Mouse (Mus musculus): ENCODE results near the gene Mpdu1. TPM values are rescaled to one million over a fixed set of nuclear protein-coding genes. Genes with fewer than 3 reads are reported as not detected.
A peak's percentile ranks its signal among the peaks of the same experiment; 100 is the strongest.

Mpdu1 gene
- total and polyA plus RNA-seq, 3 experiments: 110 to 210 (median 210) TPM

DNA sequence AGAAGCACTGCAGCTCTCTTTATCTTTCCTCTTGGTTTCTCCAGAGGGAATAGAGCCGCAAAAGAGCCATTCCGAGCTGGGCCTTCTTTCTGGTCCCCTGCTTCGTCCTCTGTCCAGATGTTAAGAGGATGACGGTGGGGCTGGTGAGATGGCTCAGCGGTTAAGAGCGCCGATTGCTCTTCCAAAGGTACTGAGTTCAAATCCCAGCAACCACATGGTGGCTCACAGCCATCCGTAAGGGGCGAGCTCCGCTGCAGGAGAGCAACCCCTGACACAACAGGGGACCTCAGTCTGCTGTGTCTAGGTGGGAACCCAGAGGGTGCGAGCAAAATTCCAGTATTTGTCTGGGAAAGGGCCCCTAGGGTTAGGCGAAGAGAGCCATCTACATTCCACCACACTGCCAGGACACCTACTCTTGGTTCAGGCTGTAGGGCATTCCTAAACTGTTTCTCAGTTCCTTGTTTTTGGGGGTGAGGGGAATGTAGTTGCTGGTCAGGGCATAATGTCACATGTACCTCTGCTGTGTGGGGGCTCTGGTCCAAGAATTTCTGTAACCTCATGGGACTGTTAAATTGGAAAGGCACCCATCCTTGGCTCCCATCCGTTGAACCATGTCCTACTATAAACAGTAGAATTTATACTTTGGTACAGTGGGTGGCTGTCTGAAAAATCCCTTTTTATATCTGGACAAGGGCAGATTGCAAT lies 677 bp upstream of the Mpdu1 start (continued):
- peak; percentile 89; the same call in 1 of the 2 replicates for TF ChIP-seq CHD1 (IDR thresholded peaks at IDR 0.05; ENCODE audit: low read depth, low read length)
- no peak for TF ChIP-seq TBP (conservative IDR thresholded peaks at IDR 0.05; ENCODE audit: low read depth, low read length)
- TF ChIP-seq ZMIZ1 (IDR thresholded peaks at IDR 0.05; ENCODE audit: low read depth, low read length): no peak
- no peak for TF ChIP-seq SIN3A (IDR thresholded peaks at IDR 0.05; ENCODE audit: low read length)
- TF ChIP-seq SMC3 (IDR thresholded peaks at IDR 0.05; ENCODE audit: low read depth, low read length): no peak
- peak; percentile 30; the same call in 1 of the 2 replicates for TF ChIP-seq MEF2A (IDR thresholded peaks at IDR 0.05; ENCODE audit: borderline replicate concordance, low read depth, low read length)
- no peak for TF ChIP-seq ZC3H11A (IDR thresholded peaks at IDR 0.05; ENCODE audit: low read depth, low read length)
- TF ChIP-seq ZKSCAN1 (IDR thresholded peaks at IDR 0.05; ENCODE audit: borderline replicate concordance, low read depth, low read length): no peak
- TF ChIP-seq POLR2AphosphoS2 (IDR thresholded peaks at IDR 0.05; ENCODE audit: low read depth, low read length): no peak
- no peak for TF ChIP-seq UBTF (IDR thresholded peaks at IDR 0.05; ENCODE audit: low read depth, low read length)
- TF ChIP-seq KAT2A (IDR thresholded peaks at IDR 0.05; ENCODE audit: insufficient replicate concordance, low read length): no peak
- TF ChIP-seq CHD2 (IDR thresholded peaks at IDR 0.05; ENCODE audit: low read length): peak; percentile 31; the same call in 1 of the 2 replicates
- 0 out of 2 replicates have a peak, but pooled peaks have one; percentile 7 for TF ChIP-seq HCFC1 (IDR thresholded peaks at IDR 0.05; ENCODE audit: low read depth, low read length)
- TF ChIP-seq ETS1 (conservative IDR thresholded peaks at IDR 0.05; ENCODE audit: low read depth, low read length): peak; percentile 50; the same call in 1 of the 2 replicates
- no peak for TF ChIP-seq E2F4 (IDR thresholded peaks at IDR 0.05; ENCODE audit: insufficient replicate concordance, low read depth, low read length)
- no peak; the same call in 1 of the 2 replicates for TF ChIP-seq USF2 (conservative IDR thresholded peaks at IDR 0.05; ENCODE audit: low read depth, low read length)
- TF ChIP-seq RCOR1 (conservative IDR thresholded peaks at IDR 0.05; ENCODE audit: low read depth, low read length): no peak
- peak; percentile 69 for TF ChIP-seq MYC (IDR thresholded peaks at IDR 0.05; ENCODE audit: low read depth, low read length)
- TF ChIP-seq MAFK (IDR thresholded peaks at IDR 0.05; ENCODE audit: insufficient replicate concordance, low read length): no peak
- TF ChIP-seq MXI1 (IDR thresholded peaks at IDR 0.05; ENCODE audit: low read depth, low read length): peak; percentile 62; the same call in 1 of the 2 replicates
- TF ChIP-seq CTCF (conservative IDR thresholded peaks at IDR 0.05 in 1 of 2, IDR thresholded peaks at IDR 0.05 in 1 of 2; ENCODE audit: low read depth in 2 of 2, low read length in 2 of 2): no peak

DNA sequence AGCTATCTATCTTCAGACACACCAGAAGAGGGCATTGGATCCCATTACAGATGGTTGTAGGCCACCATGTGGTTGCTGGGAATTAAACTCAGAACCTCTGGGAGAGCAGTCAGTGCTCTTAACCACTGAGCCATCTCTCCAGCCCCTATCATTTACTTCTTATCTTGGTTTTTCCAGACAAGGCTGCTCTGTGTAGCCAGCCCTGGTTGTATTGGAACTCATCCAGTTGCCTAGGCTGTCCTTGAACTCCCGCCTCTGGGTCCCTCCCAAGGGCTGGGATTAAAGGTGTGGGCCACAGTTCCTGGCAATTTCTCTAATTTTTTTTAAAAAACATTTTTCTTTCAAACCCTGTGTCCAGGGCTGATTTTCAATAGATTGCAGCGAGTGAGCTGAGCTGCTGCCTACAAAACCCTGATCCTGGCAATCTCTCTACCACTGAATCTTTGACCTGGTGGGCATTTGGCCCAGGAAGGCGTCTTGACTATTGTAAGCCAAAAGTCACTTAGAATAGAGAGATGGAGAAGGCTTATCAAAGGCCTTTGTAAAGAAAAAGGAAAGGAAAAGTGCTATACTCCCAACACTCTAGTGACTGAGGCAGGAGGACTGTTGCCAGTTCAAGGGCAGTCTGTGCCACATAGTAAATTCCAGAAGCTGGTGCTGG lies 1.1 kb downstream of the Mpdu1 start:
- peaks cover 36 to 56% of the 10 kb centered on the region in 2 experiments for H3K36me3 ChIP-seq (replicated peaks in 1 of 2; ENCODE audit: control insufficient read depth in 1 of 2, insufficient read depth in 1 of 2, low read length in 1 of 2)
- in situ Hi-C loops (cut with MboI; ENCODE audit: low pct_ligation_motif_present, low pct_unique_long_range_greater_than_20kb, low sequenced_read_pairs): no loop called here
- TF ChIP-seq RAD21 (IDR thresholded peaks at IDR 0.05; ENCODE audit: low read depth, low read length) (no peak), HCFC1 (IDR thresholded peaks at IDR 0.05; ENCODE audit: low read depth, low read length) (no peak), JUND (conservative IDR thresholded peaks at IDR 0.05; ENCODE audit: low read depth, low read length) (no peak), CTCF (conservative IDR thresholded peaks at IDR 0.05 in 1 of 2, IDR thresholded peaks at IDR 0.05 in 1 of 2; ENCODE audit: low read depth in 2 of 2, low read length in 2 of 2) (peak in 1 of 2 experiments; percentile 27; a peak in 1 of 4 replicates), ETS1 (conservative IDR thresholded peaks at IDR 0.05; ENCODE audit: low read depth, low read length) (no peak)
- H3K79me2 ChIP-seq (replicated peaks; ENCODE audit: control insufficient read depth, extremely low read depth, insufficient read depth, poor library complexity, severe bottlenecking): peaks cover 27% of the 10 kb centered on the region
- no peak for DNase-seq (ENCODE audit: extremely low read depth)
- H3K9ac ChIP-seq (ENCODE audit: insufficient read depth, low read depth): peak overlapping the region; percentile 97
- H3K27ac ChIP-seq (ENCODE audit: insufficient read depth, low read depth): no peak overlapping the region
- peak overlapping the region; percentile 52 for H3K4me2 ChIP-seq (ENCODE audit: insufficient read depth, low read depth, poor library complexity, severe bottlenecking)
- no peaks in the 10 kb centered on the region for H3K9me3 ChIP-seq (replicated peaks; ENCODE audit: low read length)
- H3K4me3 ChIP-seq (replicated peaks in 1 of 3; ENCODE audit: low read depth in 2 of 3, low read length in 2 of 3, poor library complexity in 1 of 3): peak overlapping the region; percentile 48 to 70 (median 66)
- dilution Hi-C loops (cut with MboI; ENCODE audit: extremely low pct_ligation_motif_present, extremely low pct_unique_long_range_greater_than_20kb, low sequenced_read_pairs): no loop called here
- H3K4me1 ChIP-seq (ENCODE audit: control insufficient read depth in 1 of 2, insufficient read depth in 2 of 2): peaks cover 14 to 71% of the 10 kb centered on the region in 2 experiments
- H3K27me3 ChIP-seq (replicated peaks): no peaks in the 10 kb centered on the region

Measured in CH12.LX (cell line).